In the genomic region with DNA sequence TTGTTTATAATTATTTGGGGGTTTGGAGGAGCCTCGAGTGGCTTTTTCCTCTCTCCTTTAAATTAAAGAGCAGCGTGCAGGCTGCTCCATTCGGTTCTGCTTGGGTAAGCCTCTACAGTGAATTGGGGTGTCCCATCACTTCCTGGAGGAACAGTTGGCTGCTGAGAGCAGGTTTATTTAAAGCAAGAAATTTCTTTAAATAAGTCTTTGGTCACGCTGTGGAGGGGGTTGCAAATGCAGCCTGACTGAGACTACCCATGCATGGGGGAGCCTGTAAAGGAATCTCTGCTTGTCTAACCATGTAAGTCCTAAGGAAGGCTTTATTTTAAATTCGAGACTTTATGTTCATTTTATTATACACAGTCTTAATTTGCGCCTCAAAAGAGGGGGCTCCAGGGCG, we compare ENCODE assay signal across 9 mouse cellular contexts.
DNase-seq lines count a peak whose midpoint lies in the region; ATAC-seq and TF ChIP-seq lines count a peak whose summit lies in the region.
"Had no signal": no experiment of that assay in that cellular context is flagged by ENCODE, and none has a peak within 500 bp of the region (broad histone marks: within the 10 kb centered on the region; RNA-seq: fewer than 3 reads in every experiment).

No protein-coding gene starts in this region.

- no peaks in the 10 kb centered on the region for H3K27me3 ChIP-seq in heart, adult 2 months (ENCODE audit: control insufficient read depth, insufficient read depth, low read length)
- peaks cover 4% of the 10 kb centered on the region; the same call in 1 of the 2 replicates for H3K27me3 ChIP-seq in hindbrain, embryonic 10.5 days (ENCODE audit: insufficient read depth, poor library complexity, severe bottlenecking)
- peaks cover 8% of the 10 kb centered on the region for H3K27me3 ChIP-seq in midbrain, embryonic 11.5 days (ENCODE audit: control insufficient read depth, insufficient read depth, low read length)

- DNase-seq in heart, adult 2 months = no peak
- DNase-seq in heart, adult 18-20 months = no peak
- DNase-seq in hindbrain, embryonic 10.5 days (ENCODE audit: low spot score) = peak; percentile 51
- DNase-seq in midbrain, embryonic 11.5 days (ENCODE audit: low spot score, missing footprints) = peak; percentile 91
- DNase-seq in ovary, postnatal 14 days (ENCODE audit: low spot score) = no peak
- no peak for DNase-seq in spleen, postnatal 10 days (ENCODE audit: low spot score in 2 of 2)
- DNase-seq in lung, postnatal 10 days = no peak
- DNase-seq: liver, embryonic 13.5 days had no signal

- TF ChIP-seq CTCF in heart, adult 2 months (IDR thresholded peaks at IDR 0.05) = no peak

- no peaks in the 10 kb centered on the region for H3K9me3 ChIP-seq in hindbrain, embryonic 10.5 days
- H3K9me3 ChIP-seq in midbrain, embryonic 11.5 days (ENCODE audit: control insufficient read depth, low read length) = no peaks in the 10 kb centered on the region
- H3K9me3 ChIP-seq: liver, embryonic 13.5 days had no signal

- H3K9ac ChIP-seq in heart, adult 2 months (ENCODE audit: low read depth, low read length) = no peak overlapping the region
- H3K9ac ChIP-seq in midbrain, embryonic 11.5 days (ENCODE audit: low read length) = no peak overlapping the region
- H3K9ac ChIP-seq: liver, embryonic 13.5 days had no signal

- ATAC-seq in midbrain, embryonic 11.5 days (ENCODE audit: low FRiP score) = peak; percentile 59

- no peak for TF ChIP-seq EP300 in heart, adult 2 months (IDR thresholded peaks at IDR 0.05; ENCODE audit: insufficient read depth, low read depth, low read length)

- no peaks in the 10 kb centered on the region for H3K79me2 ChIP-seq in heart, adult 2 months (replicated peaks; ENCODE audit: control insufficient read depth, insufficient read depth, low read length)

- peak overlapping the region; percentile 89 for H3K27ac ChIP-seq in heart, adult 2 months
- peak overlapping the region; percentile 81 for H3K27ac ChIP-seq in brown adipose tissue, adult 24 weeks (replicated peaks; ENCODE audit: low read depth, low read length)
- H3K27ac ChIP-seq in hindbrain, embryonic 10.5 days = peak overlapping the region; percentile 92
- H3K27ac ChIP-seq in midbrain, embryonic 11.5 days (ENCODE audit: low read depth, low read length) = no peak overlapping the region
- H3K27ac ChIP-seq: liver, embryonic 13.5 days had no signal

- H3K4me2 ChIP-seq in midbrain, embryonic 11.5 days = peak overlapping the region; percentile 55

- peaks cover 14% of the 10 kb centered on the region for H3K4me1 ChIP-seq in heart, adult 2 months (ENCODE audit: control insufficient read depth, insufficient read depth, low read length)
- H3K4me1 ChIP-seq in brown adipose tissue, adult 24 weeks (ENCODE audit: control insufficient read depth, insufficient read depth, insufficient read length, low read length) = peaks cover 15% of the 10 kb centered on the region; the same call in 1 of the 2 replicates
- H3K4me1 ChIP-seq in hindbrain, embryonic 10.5 days (replicated peaks) = peaks cover 71% of the 10 kb centered on the region
- peaks cover 28% of the 10 kb centered on the region for H3K4me1 ChIP-seq in midbrain, embryonic 11.5 days (ENCODE audit: control insufficient read depth, insufficient read depth, low read length)
- H3K4me1 ChIP-seq: liver, embryonic 13.5 days had no signal

- TF ChIP-seq POLR2A in heart, adult 2 months (IDR thresholded peaks at IDR 0.05; ENCODE audit: insufficient read depth, low read depth, low read length) = no peak

- 0 out of 2 replicates have a peak, but pooled peaks cover 2% of the 10 kb centered on the region for H3K36me3 ChIP-seq in heart, adult 2 months (ENCODE audit: control insufficient read depth, insufficient read depth, low read length)
- no peaks in the 10 kb centered on the region for H3K36me3 ChIP-seq in hindbrain, embryonic 10.5 days
- no peaks in the 10 kb centered on the region for H3K36me3 ChIP-seq in midbrain, embryonic 11.5 days (ENCODE audit: control insufficient read depth, insufficient read depth, low read length)
- H3K36me3 ChIP-seq: liver, embryonic 13.5 days had no signal

- intact Hi-C loops in heart, adult 2 months (cut with DNase I) = loop anchor here (1.0 to 5.0 kb wide), 2 partner anchors 175 to 367 kb away; no protein-coding TSS in a partner anchor

- WGBS in heart, adult 2 months = 34% methylated on average over 7 of the region's 7 CpGs
- 12% methylated on average over 7 of the region's 7 CpGs for WGBS in hindbrain, embryonic 10.5 days
- 13% methylated on average over 7 of the region's 7 CpGs for WGBS in midbrain, embryonic 11.5 days

- no peak overlapping the region for H3K4me3 ChIP-seq in heart, adult 2 months
- H3K4me3 ChIP-seq in brown adipose tissue, adult 24 weeks (ENCODE audit: insufficient read depth, low read depth, low read length) = no peak overlapping the region
- peak overlapping the region; percentile 49 for H3K4me3 ChIP-seq in hindbrain, embryonic 10.5 days
- no peak overlapping the region for H3K4me3 ChIP-seq in midbrain, embryonic 11.5 days (ENCODE audit: low read depth, low read length)
- H3K4me3 ChIP-seq: liver, embryonic 13.5 days had no signal

Comparison
In these comparisons a context has a peak if more than half of its experiments do, and no peak if none do; other contexts are left out.
1. DNase-seq: peak in hindbrain, embryonic 10.5 days (single experiment) and midbrain, embryonic 11.5 days (single experiment); none in heart, adult 2 months (0 of 2), heart, adult 18-20 months (0 of 2), ovary, postnatal 14 days (single experiment), spleen, postnatal 10 days (0 of 2) and lung, postnatal 10 days (single experiment).